Mouse (Mus musculus) brain, embryonic 14.5 days (tissue): ENCODE results near the gene Gak. TPM values are rescaled to one million over a fixed set of nuclear protein-coding genes. Genes with fewer than 3 reads are reported as not detected.
"Not testable (repeated sequence)": the region's sequence is repeated elsewhere in the genome, so short reads cannot be mapped to it uniquely, and the experiment has no call there.

Experiments used
- DNase-seq: peaks from one replicate; pipeline ENCODE4 v3.0.0-alpha.2; 2011; ENCODE audit warnings: low read depth
- CTCF ChIP-seq: fragments of 200-500 bp; IDR thresholded peaks from 2 replicates; pipeline ENCODE4 v1.5.1; 2012; ENCODE audit warnings: inconsistent platforms, mild to moderate bottlenecking, moderate library complexity, borderline replicate concordance; ENCODE audit not compliant: insufficient read depth, insufficient read length; ENCODE audit errors: extremely low read depth
- POLR2A ChIP-seq: fragments of 200-500 bp; IDR thresholded peaks from 2 replicates; pipeline ENCODE4 v1.6.1; 2012; ENCODE audit warnings: mild to moderate bottlenecking, inconsistent platforms, borderline replicate concordance; ENCODE audit not compliant: poor library complexity, insufficient read depth, insufficient read length, severe bottlenecking; ENCODE audit errors: extremely low read depth
- polyA plus RNA-seq: library from polyadenylated mRNA; depleted of rRNA; stranded (reverse); fragments of >200 nt; gene quantifications from 2 replicates; pipeline ENCODE4 v1.2.3, GENCODE M21; 2012

Gak gene
- polyA plus RNA-seq, 1 experiment = 68.3 TPM

- no peak for DNase-seq
- TF ChIP-seq POLR2A (no peak), CTCF (no peak)
Measured at GRCm38 (mm10) chr5:108654444-108654990, 25.0 kb upstream of the Gak start.

GRCm38 (mm10) chr5:108653341-108653740, 23.8 kb upstream of the Gak start:
- TF ChIP-seq POLR2A (no peak), CTCF (no peak)
- DNase-seq = no peak

GRCm38 (mm10) chr5:108651823-108652222, 22.3 kb upstream of the Gak start:
- DNase-seq = peak; percentile 74
- TF ChIP-seq POLR2A (no peak), CTCF (peak; percentile 66; the same call in 1 of the 2 replicates)

- no peak for DNase-seq
- no peak for TF ChIP-seq CTCF
- no peak for TF ChIP-seq POLR2A
Measured at GRCm38 (mm10) chr5:108651136-108651720, 21.7 kb upstream of the Gak start.

GRCm38 (mm10) chr5:108650341-108650740, 20.8 kb upstream of the Gak start:
- TF ChIP-seq CTCF (no peak), POLR2A (no peak)
- DNase-seq = no peak

GRCm38 (mm10) chr5:108648937-108649576, 19.5 kb upstream of the Gak start:
- no peak for TF ChIP-seq POLR2A
- TF ChIP-seq CTCF = no peak
- DNase-seq = no peak

GRCm38 (mm10) chr5:108647820-108648465, 18.4 kb upstream of the Gak start:
- TF ChIP-seq POLR2A (no peak), CTCF (no peak)
- no peak for DNase-seq

GRCm38 (mm10) chr5:108647311-108647710, 17.8 kb upstream of the Gak start:
- DNase-seq = no peak
- TF ChIP-seq POLR2A (no peak), CTCF (no peak)

- no peak for TF ChIP-seq POLR2A
- TF ChIP-seq CTCF = no peak
- DNase-seq = no peak
Measured at GRCm38 (mm10) chr5:108646343-108646660, 16.7 kb upstream of the Gak start.

GRCm38 (mm10) chr5:108645651-108646342, 16.2 kb upstream of the Gak start:
- peak; percentile 21 for DNase-seq
- TF ChIP-seq POLR2A = no peak
- TF ChIP-seq CTCF = no peak

- no peak for DNase-seq
Measured at GRCm38 (mm10) chr5:108643674-108644073, 14.1 kb upstream of the Gak start.

GRCm38 (mm10) chr5:108636172-108636571, 6.6 kb upstream of the Gak start:
- TF ChIP-seq POLR2A = no peak
- no peak for TF ChIP-seq CTCF
- DNase-seq = no peak

More at GRCm38 (mm10) chr5:108643674-108644073, 14.1 kb upstream of the Gak start:
- no peak for TF ChIP-seq POLR2A
- no peak for TF ChIP-seq CTCF

- DNase-seq = not testable (repeated sequence)
Measured at GRCm38 (mm10) chr5:108634088-108634487, 4.5 kb upstream of the Gak start.
